Mouse (Mus musculus): ENCODE measurements at regions not wholly inside any gene's neighbourhood (a gene's known extent, or its start where the extent isn't known, plus 50 kb on each side); places are given as distances from the start of the nearest gene placed in this dataset.

GRCm38 (mm10) chr19:6610051-6610450 lies 67.2 kb upstream of the Slc22a12 start:
- no peaks in the 10 kb centered on the region for H3K4me1 ChIP-seq (ENCODE audit: insufficient read depth)
- no peak overlapping the region for H3K27ac ChIP-seq (ENCODE audit: low read depth)
- no peaks in the 10 kb centered on the region for H3K36me3 ChIP-seq (ENCODE audit: insufficient read depth)
- H3K9ac ChIP-seq = no peak overlapping the region
- DNase-seq = no peak
- no peak for TF ChIP-seq CTCF (IDR thresholded peaks at IDR 0.05; ENCODE audit: low read depth)
- ATAC-seq (ENCODE audit: insufficient read depth) = no peak
- no peak overlapping the region for H3K4me3 ChIP-seq (ENCODE audit: low read depth, low read length)
- no peaks in the 10 kb centered on the region for H3K27me3 ChIP-seq (ENCODE audit: insufficient read depth, low read length)
- 52% methylated on average over 8 of the region's 8 CpGs for WGBS
- no peak overlapping the region for H3K4me2 ChIP-seq
- no peaks in the 10 kb centered on the region for H3K9me3 ChIP-seq (ENCODE audit: low read depth, low read length)

GRCm38 (mm10) chr19:6607501-6607900 lies 64.7 kb upstream of the Slc22a12 start:
- Histone ChIP-seq H3K4me1 (ENCODE audit: insufficient read depth) (no peaks in the 10 kb centered on the region), H3K4me3 (ENCODE audit: low read depth, low read length) (no peak overlapping the region), H3K4me2 (no peak overlapping the region), H3K9ac (no peak overlapping the region), H3K9me3 (ENCODE audit: low read depth, low read length) (no peaks in the 10 kb centered on the region), H3K27me3 (ENCODE audit: insufficient read depth, low read length) (no peaks in the 10 kb centered on the region), H3K36me3 (ENCODE audit: insufficient read depth) (no peaks in the 10 kb centered on the region), H3K27ac (ENCODE audit: low read depth) (no peak overlapping the region)
- ATAC-seq (ENCODE audit: insufficient read depth) = no peak
- no peak for TF ChIP-seq CTCF (IDR thresholded peaks at IDR 0.05; ENCODE audit: low read depth)
- no peak for DNase-seq
- WGBS = 67% methylated on average over 2 of the region's 2 CpGs

- TF ChIP-seq CTCF (IDR thresholded peaks at IDR 0.05; ENCODE audit: low read depth) = no peak
- H3K4me2 ChIP-seq = no peak overlapping the region
- WGBS = 79% methylated on average over 7 of the region's 7 CpGs
- no peaks in the 10 kb centered on the region for H3K36me3 ChIP-seq (ENCODE audit: insufficient read depth)
- H3K4me3 ChIP-seq (ENCODE audit: low read depth, low read length) = no peak overlapping the region
- H3K9ac ChIP-seq = no peak overlapping the region
- no peaks in the 10 kb centered on the region for H3K4me1 ChIP-seq (ENCODE audit: insufficient read depth)
- H3K9me3 ChIP-seq (ENCODE audit: low read depth, low read length) = no peaks in the 10 kb centered on the region
- ATAC-seq (ENCODE audit: insufficient read depth) = no peak
- no peaks in the 10 kb centered on the region for H3K27me3 ChIP-seq (ENCODE audit: insufficient read depth, low read length)
- H3K27ac ChIP-seq (ENCODE audit: low read depth) = no peak overlapping the region
- no peak for DNase-seq
Measured at GRCm38 (mm10) chr19:6606667-6607066, 63.8 kb upstream of the Slc22a12 start.

GRCm38 (mm10) chr19:6604702-6605101 lies 61.9 kb upstream of the Slc22a12 start:
- no peak overlapping the region for H3K9ac ChIP-seq

GRCm38 (mm10) chr19:6600873-6601530 lies 58.2 kb upstream of the Slc22a12 start:
- Histone ChIP-seq H3K9ac (no peak overlapping the region), H3K4me1 (ENCODE audit: insufficient read depth) (no peaks in the 10 kb centered on the region), H3K27ac (ENCODE audit: low read depth) (no peak overlapping the region), H3K4me2 (no peak overlapping the region), H3K36me3 (ENCODE audit: insufficient read depth) (no peaks in the 10 kb centered on the region), H3K9me3 (ENCODE audit: low read depth, low read length) (no peaks in the 10 kb centered on the region), H3K4me3 (ENCODE audit: low read depth, low read length) (no peak overlapping the region), H3K27me3 (ENCODE audit: insufficient read depth, low read length) (no peaks in the 10 kb centered on the region)
- TF ChIP-seq CTCF (IDR thresholded peaks at IDR 0.05; ENCODE audit: low read depth) = no peak
- no peak for ATAC-seq (ENCODE audit: insufficient read depth)
- no peak for DNase-seq
- WGBS = 29% methylated on average over 12 of the region's 12 CpGs

More at GRCm38 (mm10) chr19:6604702-6605101, 61.9 kb upstream of the Slc22a12 start:
- Histone ChIP-seq H3K9me3 (ENCODE audit: low read depth, low read length) (no peaks in the 10 kb centered on the region), H3K4me2 (no peak overlapping the region), H3K36me3 (ENCODE audit: insufficient read depth) (no peaks in the 10 kb centered on the region), H3K4me1 (ENCODE audit: insufficient read depth) (no peaks in the 10 kb centered on the region), H3K27ac (ENCODE audit: low read depth) (no peak overlapping the region), H3K27me3 (ENCODE audit: insufficient read depth, low read length) (no peaks in the 10 kb centered on the region), H3K4me3 (ENCODE audit: low read depth, low read length) (no peak overlapping the region)
- DNase-seq = no peak
- ATAC-seq (ENCODE audit: insufficient read depth) = no peak
- WGBS = 48% methylated on average over 8 of the region's 8 CpGs
- TF ChIP-seq CTCF (IDR thresholded peaks at IDR 0.05; ENCODE audit: low read depth) = peak; percentile 40

- no peak overlapping the region for H3K9ac ChIP-seq
- no peak overlapping the region for H3K4me2 ChIP-seq
- DNase-seq = no peak
- no peaks in the 10 kb centered on the region for H3K27me3 ChIP-seq (ENCODE audit: insufficient read depth, low read length)
- no peaks in the 10 kb centered on the region for H3K9me3 ChIP-seq (ENCODE audit: low read depth, low read length)
- ATAC-seq (ENCODE audit: insufficient read depth) = no peak
- no peaks in the 10 kb centered on the region for H3K36me3 ChIP-seq (ENCODE audit: insufficient read depth)
- no peak overlapping the region for H3K4me3 ChIP-seq (ENCODE audit: low read depth, low read length)
- H3K4me1 ChIP-seq (ENCODE audit: insufficient read depth) = no peaks in the 10 kb centered on the region
- H3K27ac ChIP-seq (ENCODE audit: low read depth) = no peak overlapping the region
- WGBS = 78% methylated on average over 3 of the region's 3 CpGs
- no peak for TF ChIP-seq CTCF (IDR thresholded peaks at IDR 0.05; ENCODE audit: low read depth)
Measured at GRCm38 (mm10) chr19:6599281-6599680, 56.4 kb upstream of the Slc22a12 start.

- Histone ChIP-seq H3K4me1 (ENCODE audit: insufficient read depth) (no peaks in the 10 kb centered on the region), H3K4me2 (no peak overlapping the region), H3K9me3 (ENCODE audit: low read depth, low read length) (no peaks in the 10 kb centered on the region), H3K27ac (ENCODE audit: low read depth) (no peak overlapping the region), H3K36me3 (ENCODE audit: insufficient read depth) (no peaks in the 10 kb centered on the region), H3K4me3 (ENCODE audit: low read depth, low read length) (no peak overlapping the region), H3K27me3 (ENCODE audit: insufficient read depth, low read length) (no peaks in the 10 kb centered on the region), H3K9ac (no peak overlapping the region)
- ATAC-seq (ENCODE audit: insufficient read depth) (no peak), DNase-seq (no peak)
- 0 out of 2 replicates have a peak, but pooled peaks have one; percentile 20 for TF ChIP-seq CTCF (IDR thresholded peaks at IDR 0.05; ENCODE audit: low read depth)
- WGBS = 66% methylated on average over 3 of the region's 3 CpGs
Measured at GRCm38 (mm10) chr19:6598186-6598585, 55.4 kb upstream of the Slc22a12 start.
